Mouse (Mus musculus) left cerebral cortex, adult 18-20 months (tissue): ENCODE results near the gene Zfand4. TPM values are rescaled to one million over a fixed set of nuclear protein-coding genes. Genes with fewer than 3 reads are reported as not detected.
"Not testable (repeated sequence)": the region's sequence is repeated elsewhere in the genome, so short reads cannot be mapped to it uniquely, and the experiment has no call there.

Source experiments
- DNase-seq, 2 experiments: peaks; one replicate each; pipeline ENCODE4 v3.0.0; 2021 to 2022; ENCODE audit warnings: low spot score in 2 of 2, mixed read lengths in 1 of 2
- total RNA-seq, 2 experiments: library from RNA; stranded (reverse); gene quantifications; 2 replicates each; pipeline ENCODE4 v1.2.3; 2021

The Zfand4 gene
- total RNA-seq, 2 experiments from 2014 or later = 8.0 to 8.8 TPM

GRCm38 (mm10) chr6:116311411-116311810 lies 47.4 kb downstream of the Zfand4 start:
- no peak for DNase-seq

GRCm38 (mm10) chr6:116319259-116319658 lies 55.2 kb downstream of the Zfand4 start:
- DNase-seq = no peak

- no peak for DNase-seq
Measured at GRCm38 (mm10) chr6:116326641-116327040, 62.6 kb downstream of the Zfand4 start.

GRCm38 (mm10) chr6:116331396-116331795 lies 67.4 kb downstream of the Zfand4 start:
- no peak for DNase-seq

GRCm38 (mm10) chr6:116337466-116337834 lies 73.4 kb downstream of the Zfand4 start:
- no peak for DNase-seq

GRCm38 (mm10) chr6:116337835-116338501 lies 73.9 kb downstream of the Zfand4 start, which contains the start of gene March8:
March8 (plus strand) TSS chr6:116338024.
- DNase-seq = peak; percentile 82 to 87

- no peak for DNase-seq
Measured at GRCm38 (mm10) chr6:116338520-116338919, 74.5 kb downstream of the Zfand4 start.

- no peak for DNase-seq
Measured at GRCm38 (mm10) chr6:116339088-116339487, 75.1 kb downstream of the Zfand4 start.

GRCm38 (mm10) chr6:116340521-116340920 lies 76.5 kb downstream of the Zfand4 start:
- no peak for DNase-seq

- no peak for DNase-seq
Measured at GRCm38 (mm10) chr6:116347953-116348352, 83.9 kb downstream of the Zfand4 start.

GRCm38 (mm10) chr6:116349997-116350396 lies 86.0 kb downstream of the Zfand4 start:
- no peak for DNase-seq

GRCm38 (mm10) chr6:116350643-116351042 lies 86.6 kb downstream of the Zfand4 start:
- no peak for DNase-seq

GRCm38 (mm10) chr6:116351534-116351933 lies 87.5 kb downstream of the Zfand4 start:
- no peak for DNase-seq

- DNase-seq = no peak
Measured at GRCm38 (mm10) chr6:116353428-116353827, 89.4 kb downstream of the Zfand4 start.

- DNase-seq = not testable (repeated sequence)
Measured at GRCm38 (mm10) chr6:116356311-116356947, 92.4 kb downstream of the Zfand4 start.

GRCm38 (mm10) chr6:116356948-116357325 lies 92.9 kb downstream of the Zfand4 start:
- no peak for DNase-seq

GRCm38 (mm10) chr6:116358056-116358455 lies 94.0 kb downstream of the Zfand4 start:
- DNase-seq = no peak

GRCm38 (mm10) chr6:116359256-116359655 lies 95.2 kb downstream of the Zfand4 start:
- no peak for DNase-seq

- no peak for DNase-seq
Measured at GRCm38 (mm10) chr6:116361463-116361862, 97.4 kb downstream of the Zfand4 start.

- no peak for DNase-seq
Measured at GRCm38 (mm10) chr6:116361993-116362392, 98.0 kb downstream of the Zfand4 start.

GRCm38 (mm10) chr6:116367971-116368370 lies 103.9 kb downstream of the Zfand4 start:
- DNase-seq = no peak

- DNase-seq = no peak
Measured at GRCm38 (mm10) chr6:116369811-116370210, 105.8 kb downstream of the Zfand4 start.
